Comparison of ENCODE assay signal across 19 mouse cellular contexts in genomic region chr4:99946516-99946915, GRCm38 (mm10).
"Had no signal": no experiment of that assay in that cellular context is flagged by ENCODE, and none has a peak within 500 bp of the region (broad histone marks: within the 10 kb centered on the region; RNA-seq: fewer than 3 reads in every experiment).

No protein-coding gene starts in this region.

- H3K4me1 ChIP-seq: limb, embryonic 12.5 days; midbrain, embryonic 13.5 days; neural tube, embryonic 13.5 days had no signal

- DNase-seq: kidney, adult 8-10 months; kidney, postnatal 14 days; kidney, postnatal 4 days; left cerebral cortex, postnatal 4 days; liver, postnatal 0 days; right cerebral cortex, postnatal 25 days; spleen, adult 18-20 months; thymus, postnatal 25 days had no signal

- H3K27me3 ChIP-seq: limb, embryonic 12.5 days; limb, embryonic 15.5 days; lung, embryonic 15.5 days; megakaryocyte, embryonic 14.5 days; midbrain, embryonic 13.5 days; neural tube, embryonic 13.5 days; stomach, embryonic 15.5 days had no signal

- H3K27ac ChIP-seq: limb, embryonic 12.5 days; limb, embryonic 15.5 days; liver, embryonic 14.5 days; midbrain, embryonic 10.5 days; midbrain, embryonic 13.5 days; neural tube, embryonic 13.5 days; stomach, embryonic 15.5 days had no signal

- H3K9me3 ChIP-seq: limb, embryonic 12.5 days; limb, embryonic 15.5 days; lung, embryonic 15.5 days; megakaryocyte, embryonic 14.5 days; midbrain, embryonic 10.5 days; midbrain, embryonic 13.5 days; neural tube, embryonic 13.5 days; stomach, embryonic 15.5 days had no signal

- H3K9ac ChIP-seq: limb, embryonic 12.5 days; limb, embryonic 15.5 days; liver, embryonic 14.5 days; liver, postnatal 0 days; lung, embryonic 15.5 days; midbrain, embryonic 13.5 days; neural tube, embryonic 13.5 days; stomach, embryonic 15.5 days had no signal

- H3K4me3 ChIP-seq: limb, embryonic 12.5 days; limb, embryonic 15.5 days; lung, embryonic 15.5 days; megakaryocyte, embryonic 14.5 days; midbrain, embryonic 10.5 days; midbrain, embryonic 13.5 days; myocyte; neural tube, embryonic 13.5 days; stomach, embryonic 15.5 days had no signal

- H3K4me2 ChIP-seq: limb, embryonic 12.5 days; limb, embryonic 15.5 days; liver, embryonic 11.5 days; lung, embryonic 15.5 days; midbrain, embryonic 13.5 days; neural tube, embryonic 13.5 days; stomach, embryonic 15.5 days had no signal

- H3K36me3 ChIP-seq: limb, embryonic 12.5 days; limb, embryonic 15.5 days; lung, embryonic 15.5 days; midbrain, embryonic 10.5 days; midbrain, embryonic 13.5 days; neural tube, embryonic 13.5 days; stomach, embryonic 15.5 days had no signal
